Mouse (Mus musculus): ENCODE measurements around the gene Il24.

DNA sequence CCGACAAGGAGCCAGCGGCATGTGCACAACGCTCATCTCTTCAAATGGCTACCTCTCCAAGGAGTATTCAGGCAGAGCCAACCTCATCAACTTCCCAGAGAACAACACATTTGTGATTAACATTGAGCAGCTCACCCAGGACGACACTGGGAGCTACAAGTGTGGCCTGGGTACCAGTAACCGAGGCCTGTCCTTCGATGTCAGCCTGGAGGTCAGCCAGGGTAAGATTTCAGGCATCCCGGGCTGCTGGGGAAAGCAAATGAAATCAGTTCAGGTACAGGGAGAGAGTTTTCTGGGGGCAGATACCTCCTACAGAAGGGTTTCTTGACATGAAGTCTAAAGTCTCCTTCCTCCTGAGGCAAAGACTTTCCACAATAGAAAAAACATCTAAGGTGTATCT is 45.6 kb downstream of the Il24 start:
- TF ChIP-seq ZNF384 (IDR thresholded peaks at IDR 0.05; ENCODE audit: low read depth, low read length), result no peak
- TF ChIP-seq CTCF (conservative IDR thresholded peaks at IDR 0.05 in 1 of 2, IDR thresholded peaks at IDR 0.05 in 1 of 2; ENCODE audit: low read depth in 2 of 2, low read length in 2 of 2), result no peak
- TF ChIP-seq ETS1 (conservative IDR thresholded peaks at IDR 0.05; ENCODE audit: low read depth, low read length), result no peak
- no peak for TF ChIP-seq ELF1 (IDR thresholded peaks at IDR 0.05; ENCODE audit: low read depth, low read length)
- no peak for TF ChIP-seq EP300 (IDR thresholded peaks at IDR 0.05; ENCODE audit: low read length)
- no peak for TF ChIP-seq GABPA (IDR thresholded peaks at IDR 0.05; ENCODE audit: insufficient replicate concordance, low read depth, low read length)
- no peak for TF ChIP-seq ZMIZ1 (IDR thresholded peaks at IDR 0.05; ENCODE audit: low read depth, low read length)
- TF ChIP-seq POLR2A (IDR thresholded peaks at IDR 0.05; ENCODE audit: low read depth, low read length), result no peak
- TF ChIP-seq USF1 (IDR thresholded peaks at IDR 0.05; ENCODE audit: low read depth, low read length), result no peak
- no peak for TF ChIP-seq SIN3A (IDR thresholded peaks at IDR 0.05; ENCODE audit: low read length)

All from CH12.LX (cell line).